Comparison of ENCODE assay signal across 23 mouse cellular contexts in the genomic region with DNA sequence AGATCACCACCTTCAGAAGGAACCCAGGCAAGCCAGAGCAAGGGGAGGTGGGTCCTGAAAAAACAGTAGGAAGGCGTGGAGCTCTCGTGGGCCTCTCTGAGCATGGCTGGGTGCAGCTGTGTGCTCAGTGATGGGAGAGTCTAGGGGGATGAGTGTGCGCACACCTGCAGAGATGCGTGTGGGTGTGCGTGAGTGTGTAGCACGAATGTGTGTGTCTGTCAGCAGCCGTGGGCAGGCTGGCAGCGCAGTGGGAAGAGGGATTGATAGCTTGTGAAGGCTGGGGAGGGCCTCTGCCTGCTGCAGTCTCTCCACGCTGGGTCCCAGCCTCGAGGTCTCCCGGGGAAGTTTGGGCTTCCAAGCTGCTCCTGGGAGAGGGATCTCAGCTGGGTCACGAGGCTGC. TPM values are rescaled to one million over a fixed set of nuclear protein-coding genes. Genes with fewer than 3 reads are reported as not detected.
A peak's percentile ranks its signal among the peaks of the same experiment; 100 is the strongest.
DNase-seq lines count a peak whose midpoint lies in the region; ATAC-seq and TF ChIP-seq lines count a peak whose summit lies in the region.
"Had no signal": no experiment of that assay in that cellular context is flagged by ENCODE, and none has a peak within 500 bp of the region (broad histone marks: within the 10 kb centered on the region; RNA-seq: fewer than 3 reads in every experiment).

No protein-coding gene starts in this region.

- TF ChIP-seq CTCF in layer of hippocampus, adult 2 months (conservative IDR thresholded peaks at IDR 0.05) = no peak
- TF ChIP-seq CTCF in liver, postnatal 0 days (IDR thresholded peaks at IDR 0.05; ENCODE audit: low read depth) = no peak

- no peak overlapping the region for H3K9ac ChIP-seq in liver, postnatal 0 days (replicated peaks)
- H3K9ac ChIP-seq: forebrain, embryonic 13.5 days; heart, embryonic 13.5 days; intestine, embryonic 15.5 days had no signal

- H3K9me3 ChIP-seq in liver, postnatal 0 days (ENCODE audit: low read length) = no peaks in the 10 kb centered on the region
- H3K9me3 ChIP-seq: embryonic facial prominence, embryonic 10.5 days; forebrain, embryonic 13.5 days; heart, embryonic 13.5 days; intestine, embryonic 15.5 days had no signal

- peaks cover 11% of the 10 kb centered on the region for H3K36me3 ChIP-seq in liver, postnatal 0 days (replicated peaks; ENCODE audit: insufficient read depth, low read length)
- H3K36me3 ChIP-seq: embryonic facial prominence, embryonic 10.5 days; G1E; heart, embryonic 13.5 days; intestine, embryonic 15.5 days had no signal

- DNase-seq in frontal cortex, postnatal 10 days (ENCODE audit: low spot score in 2 of 2) = no peak
- peak in 1 of 2 experiments; percentile 65 for DNase-seq in layer of hippocampus, adult 2 months (ENCODE audit: low spot score in 2 of 2)
- DNase-seq in layer of hippocampus, postnatal 25 days (ENCODE audit: extremely low spot score in 1 of 2, low spot score in 1 of 2) = no peak
- peak; percentile 87 for DNase-seq in brain, adult 2 months (ENCODE audit: low read depth, low spot score)
- DNase-seq in left cerebral cortex, postnatal 36 days (ENCODE audit: low spot score in 2 of 2) = peak; percentile 63 to 74
- no peak for DNase-seq in liver, postnatal 0 days
- no peak for DNase-seq in urinary bladder, postnatal 4 days (ENCODE audit: low spot score in 2 of 2)
- DNase-seq: cerebellum, postnatal 10 days; heart, postnatal 4 days; lung, adult 2 months; thymus, postnatal 4 days had no signal

- peak overlapping the region; percentile 63 for H3K27ac ChIP-seq in layer of hippocampus, adult 2 months
- H3K27ac ChIP-seq in liver, postnatal 0 days (ENCODE audit: low read depth) = no peak overlapping the region
- H3K27ac ChIP-seq: embryonic facial prominence, embryonic 10.5 days; forebrain, embryonic 13.5 days; heart, embryonic 13.5 days; intestine, embryonic 15.5 days had no signal

- TF ChIP-seq EP300 in liver, postnatal 0 days (IDR thresholded peaks at IDR 0.05; ENCODE audit: low read depth) = no peak

- ATAC-seq in frontal cortex, adult (ENCODE audit: low TSS enrichment) = peak; percentile 65
- no peak for ATAC-seq in liver, postnatal 0 days
- ATAC-seq: CD4-positive, CD25-positive, alpha-beta regulatory T cell, adult 4 months; forebrain, embryonic 13.5 days; intestine, embryonic 15.5 days; midbrain, embryonic 16.5 days had no signal

- intact Hi-C loops in left cerebral cortex, postnatal 36 days (cut with DNase I) = no loop called here

- H3K4me3 ChIP-seq in layer of hippocampus, adult 2 months = 0 out of 2 replicates have a peak overlapping the region, but pooled peaks have one; percentile 6
- H3K4me3 ChIP-seq in liver, postnatal 0 days (ENCODE audit: low read depth, low read length) = no peak overlapping the region
- H3K4me3 ChIP-seq: embryonic facial prominence, embryonic 10.5 days; forebrain, embryonic 13.5 days; heart, embryonic 13.5 days; intestine, embryonic 15.5 days had no signal

- peaks cover 38% of the 10 kb centered on the region for H3K27me3 ChIP-seq in liver, postnatal 0 days (ENCODE audit: insufficient read depth, low read length)

- no peaks in the 10 kb centered on the region for H3K4me1 ChIP-seq in liver, postnatal 0 days (ENCODE audit: insufficient read depth)

- H3K4me2 ChIP-seq in liver, postnatal 0 days (ENCODE audit: low read depth, low read length) = no peak overlapping the region
- H3K4me2 ChIP-seq: forebrain, embryonic 13.5 days; heart, embryonic 13.5 days; intestine, embryonic 15.5 days had no signal

- WGBS in liver, postnatal 0 days (ENCODE audit: insufficient replicate concordance) = 72% methylated on average over 11 of the region's 12 CpGs

RNA-seq across cellular contexts. Expression of gene Necab2, which starts 3.1 kb away (rescaled TPM):
- 100 to 1,000 TPM in 1 of 2 experiments, 10 to 100 TPM in 1; 99.0 to 104 TPM for total RNA-seq in layer of hippocampus, adult 2 months (2021)
- total RNA-seq in layer of hippocampus, postnatal 25 days (2021) = 100 to 1,000 TPM; 101 to 115 TPM
- total RNA-seq in left cerebral cortex, postnatal 36 days (2021) = 10 to 100 TPM; 60.4 to 67.1 TPM
- polyA plus RNA-seq in liver, postnatal 0 days (2015; fragmentation: Nextera tagmentation; extraction: Ambion mirVana) = 0.14 TPM in 1 of 2 replicates, not detected in the other
- total RNA-seq: G1E; liver, adult 2 months had no signal
- polyA plus RNA-seq: CD4-positive, CD25-positive, alpha-beta regulatory T cell, adult 4 months; G1E had no signal

RNA-seq across cellular contexts. Expression of gene Osgin1, which starts 15.7 kb away (rescaled TPM):
- total RNA-seq in layer of hippocampus, adult 2 months (2021) = 1 to 10 TPM in 1 of 2 experiments, under 1 TPM in 1; 0.18 to 1.3 TPM
- under 1 TPM; 0.42 to 0.49 TPM for total RNA-seq in layer of hippocampus, postnatal 25 days (2021)
- total RNA-seq in left cerebral cortex, postnatal 36 days (2021) = under 1 TPM; 0.34 to 0.81 TPM
- 138 and 168 TPM in 2 replicates for polyA plus RNA-seq in liver, postnatal 0 days (2015; fragmentation: Nextera tagmentation; extraction: Ambion mirVana)

RNA-seq across cellular contexts. Expression of gene Slc38a8, which starts 51.9 kb away (rescaled TPM):
- under 1 TPM in 1 of 2 experiments, not detected in 1; 0.41 TPM for total RNA-seq in layer of hippocampus, adult 2 months (2021)
- total RNA-seq in layer of hippocampus, postnatal 25 days (2021) = under 1 TPM; 0.23 to 0.44 TPM
- under 1 TPM; 0.29 to 0.81 TPM for total RNA-seq in left cerebral cortex, postnatal 36 days (2021)
- not detected in 2 replicates for polyA plus RNA-seq in liver, postnatal 0 days (2015; fragmentation: Nextera tagmentation; extraction: Ambion mirVana)
- total RNA-seq: gastrocnemius, adult 18-20 months; heart, postnatal 4 days; liver, adult 2 months had no signal
- polyA plus RNA-seq: CD4-positive, CD25-positive, alpha-beta regulatory T cell, adult 4 months; forebrain, embryonic 13.5 days; G1E; heart, embryonic 13.5 days; kidney, embryonic 14.5 days; liver, adult 2 months; midbrain, embryonic 16.5 days; neural tube, embryonic 11.5 days had no signal

RNA-seq across cellular contexts. Expression of gene Mlycd, which starts 54.9 kb away (rescaled TPM):
- total RNA-seq in layer of hippocampus, adult 2 months (2021) = 10 to 100 TPM; 29.1 to 30.8 TPM
- 10 to 100 TPM; 28.7 to 30.0 TPM for total RNA-seq in layer of hippocampus, postnatal 25 days (2021)
- total RNA-seq in left cerebral cortex, postnatal 36 days (2021) = 10 to 100 TPM; 29.4 to 33.8 TPM
- 37.0 and 44.4 TPM in 2 replicates for polyA plus RNA-seq in liver, postnatal 0 days (2015; fragmentation: Nextera tagmentation; extraction: Ambion mirVana)

Comparison
In these comparisons a context has a peak if more than half of its experiments do, and no peak if none do; other contexts are left out.
1. DNase-seq: peak in brain, adult 2 months (single experiment) and left cerebral cortex, postnatal 36 days (2 of 2); none in frontal cortex, postnatal 10 days (0 of 2), layer of hippocampus, postnatal 25 days (0 of 2), liver, postnatal 0 days (single experiment) and urinary bladder, postnatal 4 days (0 of 2).